Mouse (Mus musculus) lung, adult 10 weeks (tissue): ENCODE measurements around the gene Nlrp4f. TPM values are rescaled to one million over a fixed set of nuclear protein-coding genes. Genes with fewer than 3 reads are reported as not detected.

ENCODE experiments used
- polyA plus RNA-seq: library from polyadenylated mRNA; stranded (reverse); fragments of 350-450 nt; fragmentation: Illumina TruSeq; extraction: RNeasy Lipid Tissue Mini Kit (QIAGEN cat#74804); gene quantifications from one replicate; pipeline ENCODE4 v1.2.3, GENCODE M21; 2014; ENCODE audit warnings: low read depth, low replicate concordance; ENCODE audit not compliant: insufficient read depth

The Nlrp4f gene
- not detected for polyA plus RNA-seq

GRCm38 (mm10) chr13:65205877-65206276 is at the start of gene Nlrp4f:
Gene Nlrp4f (minus strand): TSS chr13:65205977.

GRCm38 (mm10) chr13:65149940-65150339 is 55.8 kb downstream of the Nlrp4f start, which contains the start of gene Olfr466:
Gene Olfr466 (plus strand): TSS chr13:65150240.

GRCm38 (mm10) chr13:65137789-65138188 is 68.0 kb downstream of the Nlrp4f start, which contains the start of gene Olfr465-ps1:
Gene Olfr465-ps1 (plus strand): TSS chr13:65138089.

Other genes with a start within 250 kb of the Nlrp4f start
- not detected for gene Spata31d1c, start 172.9 kb downstream of the Nlrp4f start, polyA plus RNA-seq
- not detected for gene Prss47, start 153.2 kb downstream of the Nlrp4f start, polyA plus RNA-seq
- 28.6 TPM for gene Mfsd14b, start 93.0 kb downstream of the Nlrp4f start, polyA plus RNA-seq
- not detected for gene Olfr465-ps1, start 67.9 kb downstream of the Nlrp4f start, polyA plus RNA-seq
- gene Olfr466, start 55.7 kb downstream of the Nlrp4f start, polyA plus RNA-seq = not detected
- gene Gm10775, start 53.6 kb upstream of the Nlrp4f start, polyA plus RNA-seq = not detected
- gene Zfp369, start 72.8 kb upstream of the Nlrp4f start, polyA plus RNA-seq = 10.0 TPM